Mouse (Mus musculus): ENCODE measurements around the gene Acer3. TPM values are rescaled to one million over a fixed set of nuclear protein-coding genes. Genes with fewer than 3 reads are reported as not detected.

Acer3 gene
- polyA plus RNA-seq, 1 experiment from 2014 or later, result 27.4 TPM

DNA sequence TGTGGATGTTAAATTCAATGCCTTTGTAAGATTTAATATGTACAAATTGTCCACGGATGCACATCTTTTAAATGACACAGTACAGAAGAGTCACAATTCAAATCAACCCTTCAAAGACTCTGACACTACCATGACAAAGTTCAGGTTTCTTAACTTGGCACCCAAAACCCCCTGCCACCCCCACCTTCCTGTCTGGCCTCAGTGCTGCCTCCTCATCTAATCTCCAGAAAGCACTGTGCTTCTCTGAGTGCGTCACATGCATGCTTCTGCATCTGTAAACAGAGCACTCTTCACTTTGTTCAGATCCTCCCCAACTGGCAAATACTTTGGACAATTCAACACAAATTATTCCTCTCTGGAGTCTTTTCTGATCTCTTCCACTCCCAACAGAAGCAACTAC is 68.5 kb downstream of the Acer3 start:
- ATAC-seq (ENCODE audit: insufficient read depth, low FRiP score, low read depth), result no peak
- Histone ChIP-seq H3K9ac (no peak overlapping the region), H3K4me2 (no peak overlapping the region), H3K9me3 (no peaks in the 10 kb centered on the region), H3K27ac (no peak overlapping the region), H3K4me1 (no peaks in the 10 kb centered on the region), H3K4me3 (replicated peaks) (no peak overlapping the region), H3K27me3 (replicated peaks) (no peaks in the 10 kb centered on the region), H3K36me3 (peaks cover 3% of the 10 kb centered on the region; the same call in 1 of the 2 replicates)
- 76% methylated on average over 2 of the region's 2 CpGs for WGBS

DNA sequence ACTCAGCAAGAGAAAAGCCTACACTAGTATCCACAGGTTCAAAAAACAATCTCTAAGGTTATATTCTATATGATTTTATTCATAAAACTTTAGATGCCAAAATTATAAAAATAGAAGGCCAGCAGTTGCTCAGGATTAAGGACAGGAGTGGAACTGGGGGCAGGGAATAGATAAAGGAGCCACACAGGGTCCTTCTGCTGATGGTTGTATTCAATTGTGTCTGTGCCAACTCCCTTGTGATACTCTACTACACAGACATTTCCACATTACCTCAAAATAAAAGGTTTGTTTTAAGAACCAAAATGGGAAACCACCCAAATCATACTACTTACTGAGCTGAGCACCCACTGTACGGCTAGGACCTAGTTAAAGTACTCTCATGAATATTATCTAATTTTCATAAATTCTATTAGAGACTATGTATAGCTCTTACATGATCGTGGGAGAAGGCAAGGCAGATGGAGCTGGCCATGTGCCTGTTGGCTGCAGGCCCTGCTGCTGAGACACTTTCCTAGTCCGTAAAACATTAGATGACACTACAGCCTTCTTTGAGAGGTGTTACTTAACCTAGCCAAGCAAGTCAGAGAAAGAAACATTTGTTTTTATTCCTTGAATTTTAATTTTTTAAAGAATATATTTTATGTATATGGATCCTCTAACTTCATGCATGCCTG is 84.2 kb downstream of the Acer3 start:
- H3K27me3 ChIP-seq (replicated peaks), result no peaks in the 10 kb centered on the region
- H3K36me3 ChIP-seq, result no peaks in the 10 kb centered on the region
- H3K9ac ChIP-seq, result no peak overlapping the region
- H3K4me1 ChIP-seq, result no peaks in the 10 kb centered on the region
- H3K27ac ChIP-seq, result no peak overlapping the region
- WGBS, result 76% methylated on average over 3 of the region's 3 CpGs
- H3K4me2 ChIP-seq, result no peak overlapping the region
- H3K4me3 ChIP-seq (replicated peaks), result no peak overlapping the region
- H3K9me3 ChIP-seq, result no peaks in the 10 kb centered on the region
- no peak for ATAC-seq (ENCODE audit: insufficient read depth, low FRiP score, low read depth)

DNA sequence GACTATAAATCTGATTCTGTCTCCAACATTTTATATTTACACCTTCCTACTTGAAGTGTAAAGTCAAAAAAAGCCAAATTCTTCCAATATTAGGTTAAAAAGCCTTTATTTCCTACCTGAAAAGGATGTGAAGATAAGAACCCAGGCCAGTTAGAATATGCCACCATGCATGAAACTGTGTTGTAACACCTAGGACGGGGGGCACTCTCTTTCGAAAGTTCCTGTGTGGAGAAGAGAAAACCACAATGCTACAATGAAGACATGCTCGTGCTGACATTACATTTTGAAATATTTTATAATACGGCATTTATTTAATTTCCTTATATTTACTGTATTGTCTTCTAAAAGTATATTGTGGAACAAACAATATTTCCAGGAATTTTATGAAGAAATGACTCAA is 97.2 kb downstream of the Acer3 start:
- H3K9ac ChIP-seq, result no peak overlapping the region
- WGBS, result 93% methylated on average over 4 of the region's 4 CpGs
- H3K4me1 ChIP-seq, result no peaks in the 10 kb centered on the region
- no peaks in the 10 kb centered on the region for H3K27me3 ChIP-seq (replicated peaks)
- no peak overlapping the region for H3K27ac ChIP-seq
- H3K4me3 ChIP-seq (replicated peaks), result no peak overlapping the region
- no peak overlapping the region for H3K4me2 ChIP-seq
- 0 out of 2 replicates have a peak, but pooled peaks cover 3% of the 10 kb centered on the region for H3K36me3 ChIP-seq
- no peaks in the 10 kb centered on the region for H3K9me3 ChIP-seq
- no peak for ATAC-seq (ENCODE audit: insufficient read depth, low FRiP score, low read depth)

DNA sequence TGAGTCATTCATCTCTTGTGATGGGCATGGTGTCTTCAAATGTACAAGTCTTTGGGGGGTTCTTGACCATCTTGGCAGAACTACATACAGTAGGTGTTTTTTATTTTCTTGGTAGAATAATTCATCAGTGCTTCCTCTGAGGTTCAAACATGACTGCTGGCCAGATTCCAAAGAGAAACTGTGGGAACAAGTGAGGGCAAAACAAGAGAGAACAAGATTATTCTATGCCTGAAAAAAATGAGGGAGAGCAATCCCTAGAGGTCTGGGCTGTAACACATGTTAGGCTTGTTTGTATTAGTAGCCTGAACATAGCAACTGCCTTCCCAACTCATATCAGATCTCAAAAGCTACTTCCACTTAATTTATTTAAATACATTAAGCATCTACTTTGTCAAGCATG is 104.3 kb downstream of the Acer3 start:
- ATAC-seq (ENCODE audit: insufficient read depth, low FRiP score, low read depth), result no peak

DNA sequence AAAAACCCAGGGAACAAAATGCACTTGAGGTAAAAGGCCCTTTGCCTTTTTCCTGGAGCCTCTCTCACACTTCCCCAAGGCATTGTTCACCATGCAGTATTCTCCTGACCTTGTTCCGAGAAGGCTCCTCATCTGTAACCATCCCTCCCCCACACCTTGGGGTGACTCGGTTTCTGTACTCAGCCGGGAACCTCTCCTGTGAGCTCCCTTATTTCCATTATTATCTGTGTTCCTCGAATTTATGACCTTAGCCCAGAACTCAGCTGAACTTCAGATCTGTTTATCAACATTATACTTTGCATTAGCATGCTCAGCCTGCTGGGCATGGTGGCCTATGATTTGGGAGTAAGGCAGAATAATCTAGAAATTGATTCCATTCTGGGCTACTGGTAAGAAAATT is 118.1 kb downstream of the Acer3 start:
- WGBS, result 73% methylated on average over 4 of the region's 4 CpGs
- Histone ChIP-seq H3K36me3 (no peaks in the 10 kb centered on the region), H3K27ac (no peak overlapping the region), H3K4me3 (replicated peaks) (no peak overlapping the region), H3K27me3 (replicated peaks) (no peaks in the 10 kb centered on the region), H3K9me3 (no peaks in the 10 kb centered on the region), H3K4me2 (no peak overlapping the region), H3K4me1 (no peaks in the 10 kb centered on the region), H3K9ac (no peak overlapping the region)
- ATAC-seq (ENCODE audit: insufficient read depth, low FRiP score, low read depth), result no peak

More for the DNA sequence above, 104.3 kb downstream of the Acer3 start:
- H3K4me3 ChIP-seq (replicated peaks), result no peak overlapping the region
- 0 out of 2 replicates have a peak, but pooled peaks cover 2% of the 10 kb centered on the region for H3K36me3 ChIP-seq
- no peak overlapping the region for H3K9ac ChIP-seq
- no peak overlapping the region for H3K27ac ChIP-seq
- no peaks in the 10 kb centered on the region for H3K27me3 ChIP-seq (replicated peaks)
- no peaks in the 10 kb centered on the region for H3K9me3 ChIP-seq
- H3K4me2 ChIP-seq, result no peak overlapping the region
- H3K4me1 ChIP-seq, result no peaks in the 10 kb centered on the region

DNA sequence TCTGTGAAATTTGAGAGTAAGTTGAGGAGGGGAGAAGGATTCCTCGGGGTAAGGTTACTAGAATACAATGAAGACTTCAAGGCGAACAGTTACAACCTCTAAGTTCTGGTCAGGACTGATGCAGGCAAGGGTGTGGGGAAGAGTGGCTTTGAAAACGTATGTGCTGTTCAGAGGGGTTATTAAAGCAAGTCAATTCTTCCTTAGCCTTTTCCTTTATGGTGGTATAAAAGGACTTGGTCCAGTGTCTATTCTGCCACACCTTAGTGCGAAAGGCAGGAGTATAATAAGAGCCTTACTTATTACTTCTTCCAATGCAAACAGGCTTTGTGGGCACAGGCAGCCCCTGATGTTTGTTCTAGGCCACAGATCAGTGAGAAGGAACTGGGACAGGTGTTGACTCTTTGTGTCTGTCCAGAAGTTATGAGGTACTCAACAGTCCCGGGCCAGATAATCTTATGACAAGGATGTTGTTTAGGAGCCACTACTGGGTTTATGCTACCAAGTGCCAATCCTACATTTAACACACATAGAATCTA is 119.4 kb downstream of the Acer3 start:
- H3K27me3 ChIP-seq (replicated peaks), result 0 out of 2 replicates have a peak, but pooled peaks cover 2% of the 10 kb centered on the region
- no peak overlapping the region for H3K4me2 ChIP-seq
- no peak overlapping the region for H3K9ac ChIP-seq
- H3K27ac ChIP-seq, result no peak overlapping the region
- H3K4me1 ChIP-seq, result no peaks in the 10 kb centered on the region
- no peak overlapping the region for H3K4me3 ChIP-seq (replicated peaks)
- 67% methylated on average over 5 of the region's 5 CpGs for WGBS
- H3K9me3 ChIP-seq, result no peaks in the 10 kb centered on the region
- H3K36me3 ChIP-seq, result no peaks in the 10 kb centered on the region
- ATAC-seq (ENCODE audit: insufficient read depth, low FRiP score, low read depth), result no peak

DNA sequence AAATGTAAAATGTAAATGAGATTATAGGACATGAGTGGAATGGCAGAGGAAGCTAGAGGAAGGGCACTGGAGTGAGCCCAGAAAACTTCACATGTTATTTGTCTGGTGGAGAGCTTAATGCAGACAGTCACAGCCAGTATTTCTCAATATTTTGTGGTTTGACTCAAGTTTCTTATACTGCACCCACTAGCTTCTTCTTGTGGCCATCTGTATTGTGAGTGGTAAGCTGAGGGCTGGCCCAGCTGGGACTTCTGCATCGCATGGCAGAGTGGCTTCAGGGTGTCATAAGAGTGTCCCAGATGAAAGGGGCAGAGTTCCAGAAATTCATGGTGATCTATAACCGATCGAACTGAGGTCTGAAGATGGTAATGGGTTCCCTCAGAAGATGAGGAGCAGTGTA is 120.6 kb downstream of the Acer3 start:
- no peaks in the 10 kb centered on the region for H3K9me3 ChIP-seq
- H3K4me2 ChIP-seq, result no peak overlapping the region
- no peaks in the 10 kb centered on the region for H3K4me1 ChIP-seq
- ATAC-seq (ENCODE audit: insufficient read depth, low FRiP score, low read depth), result no peak
- H3K27me3 ChIP-seq (replicated peaks), result peaks cover 12% of the 10 kb centered on the region
- H3K36me3 ChIP-seq, result no peaks in the 10 kb centered on the region
- WGBS, result 81% methylated on average over 3 of the region's 3 CpGs
- H3K9ac ChIP-seq, result no peak overlapping the region
- H3K27ac ChIP-seq, result no peak overlapping the region
- H3K4me3 ChIP-seq (replicated peaks), result no peak overlapping the region

DNA sequence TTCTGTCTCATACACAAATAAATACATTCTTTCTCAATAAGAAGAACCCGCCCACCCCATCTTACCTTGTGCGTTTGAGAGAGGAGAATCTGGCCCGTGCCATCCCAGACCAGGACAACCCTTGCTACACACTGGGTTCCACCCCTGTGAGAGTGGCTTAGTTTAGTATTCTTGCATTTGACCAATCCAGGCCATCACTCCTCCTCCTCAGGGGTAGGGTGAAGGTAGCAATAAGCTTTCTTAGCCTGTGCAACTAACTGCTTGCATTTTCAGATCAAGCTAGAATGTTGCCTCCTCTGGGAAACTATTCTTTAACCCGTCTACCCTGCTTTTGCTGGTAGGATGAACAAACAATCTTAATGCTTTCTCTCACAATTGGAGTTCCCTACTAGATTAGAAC is 121.6 kb downstream of the Acer3 start, which contains the start of gene B3gnt6:
B3gnt6 (minus strand) TSS at position 101 of the 400 bp plus-strand sequence.
- Histone ChIP-seq H3K36me3 (no peaks in the 10 kb centered on the region), H3K9me3 (no peaks in the 10 kb centered on the region), H3K4me2 (no peak within 1 kb of the TSS), H3K27ac (no peak within 1 kb of the TSS), H3K27me3 (replicated peaks) (peaks cover 22% of the 10 kb centered on the region), H3K4me1 (peaks cover 3% of the 10 kb centered on the region), H3K4me3 (replicated peaks) (no peak within 1 kb of the TSS), H3K9ac (no peak within 1 kb of the TSS)
- 79% methylated on average over 4 of the region's 4 CpGs for WGBS
- ATAC-seq (ENCODE audit: insufficient read depth, low FRiP score, low read depth), result no peak

DNA sequence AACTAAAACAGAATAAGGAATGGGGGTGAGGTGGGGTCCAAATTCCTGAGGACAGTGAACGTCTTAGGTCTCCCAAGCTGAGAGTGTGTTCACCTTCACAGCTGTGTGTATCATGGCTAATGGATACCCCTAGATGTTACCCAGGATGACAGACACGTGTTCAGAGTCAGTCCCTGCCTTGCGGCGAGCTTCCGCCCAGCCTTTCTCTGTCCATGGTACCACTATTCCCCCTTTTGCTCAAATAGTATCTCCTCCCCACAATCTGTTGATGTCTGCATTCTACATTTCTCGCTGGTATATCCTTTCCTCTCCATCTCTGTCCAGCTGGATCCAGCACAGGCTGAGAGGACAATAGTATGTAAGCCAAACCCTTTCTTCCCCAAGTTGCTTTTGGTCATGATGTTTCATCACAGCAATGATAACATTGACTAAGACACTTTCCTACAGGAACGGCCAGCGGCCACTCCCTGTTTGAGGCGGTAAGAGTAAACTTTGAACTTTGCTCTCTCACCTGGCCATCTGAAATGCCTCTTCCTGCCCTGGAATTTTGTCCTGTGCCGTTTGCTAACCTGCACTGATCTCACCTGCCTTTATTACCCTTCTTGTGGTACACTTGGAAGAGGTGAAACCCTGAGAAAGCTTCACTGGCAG is 125.7 kb downstream of the Acer3 start:
- peaks cover 47% of the 10 kb centered on the region for H3K27me3 ChIP-seq (replicated peaks)
- 32% methylated on average over 10 of the region's 10 CpGs for WGBS

DNA sequence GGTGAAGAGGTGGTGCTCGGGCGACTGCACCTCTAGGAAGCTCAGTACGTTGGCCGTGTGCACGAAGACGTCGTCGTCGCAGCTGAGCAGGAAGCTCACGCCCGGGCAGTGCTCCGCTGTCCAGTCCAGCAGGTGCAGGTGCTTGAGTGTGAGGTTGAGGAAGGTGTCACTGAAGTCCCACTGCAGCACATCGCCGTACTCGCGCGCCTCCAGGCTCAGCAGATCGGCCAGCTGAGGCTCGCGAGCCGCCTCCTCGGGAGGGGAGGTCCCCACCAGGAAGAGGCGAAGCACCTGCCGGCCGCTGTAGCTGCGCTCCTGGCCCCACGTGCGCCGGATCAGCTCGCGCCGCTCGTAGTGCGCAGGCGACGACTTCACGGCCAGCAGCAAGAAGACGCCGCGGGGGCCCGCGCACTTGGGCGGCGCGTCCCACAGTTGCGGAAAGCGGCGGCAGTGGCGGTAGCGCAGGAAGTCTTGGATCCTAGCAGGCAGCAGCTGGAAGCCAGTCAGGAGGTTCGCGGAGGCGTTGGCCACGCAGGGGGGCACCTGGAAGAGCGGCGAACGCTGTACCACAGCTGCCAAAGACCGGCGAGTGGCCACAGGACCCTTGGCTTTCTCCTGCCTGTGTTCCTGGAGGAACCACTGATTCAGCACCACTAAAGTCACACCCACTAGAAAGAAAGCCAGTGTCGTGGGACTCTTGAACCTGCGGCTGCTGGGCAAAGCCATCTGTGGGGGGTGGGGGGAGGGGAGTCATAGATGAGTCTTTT is 126.8 kb downstream of the Acer3 start:
- ATAC-seq (ENCODE audit: insufficient read depth, low FRiP score, low read depth), result peak; percentile 57
- Histone ChIP-seq H3K4me1 (peaks cover 16% of the 10 kb centered on the region), H3K4me3 (replicated peaks) (peak overlapping the region; percentile 39), H3K36me3 (no peaks in the 10 kb centered on the region), H3K4me2 (peak overlapping the region; percentile 79), H3K27ac (no peak overlapping the region), H3K27me3 (replicated peaks) (peaks cover 47% of the 10 kb centered on the region), H3K9me3 (no peaks in the 10 kb centered on the region), H3K9ac (no peak overlapping the region)
- 1% methylated on average over 61 of the region's 61 CpGs for whole genome bisulfite sequencing

More for the DNA sequence above, 125.7 kb downstream of the Acer3 start:
- no peak overlapping the region for H3K4me2 ChIP-seq
- H3K4me1 ChIP-seq, result peaks cover 13% of the 10 kb centered on the region
- no peak overlapping the region for H3K9ac ChIP-seq
- H3K4me3 ChIP-seq (replicated peaks), result no peak overlapping the region
- no peaks in the 10 kb centered on the region for H3K36me3 ChIP-seq
- H3K27ac ChIP-seq, result no peak overlapping the region
- no peak for ATAC-seq (ENCODE audit: insufficient read depth, low FRiP score, low read depth)
- no peaks in the 10 kb centered on the region for H3K9me3 ChIP-seq

DNA sequence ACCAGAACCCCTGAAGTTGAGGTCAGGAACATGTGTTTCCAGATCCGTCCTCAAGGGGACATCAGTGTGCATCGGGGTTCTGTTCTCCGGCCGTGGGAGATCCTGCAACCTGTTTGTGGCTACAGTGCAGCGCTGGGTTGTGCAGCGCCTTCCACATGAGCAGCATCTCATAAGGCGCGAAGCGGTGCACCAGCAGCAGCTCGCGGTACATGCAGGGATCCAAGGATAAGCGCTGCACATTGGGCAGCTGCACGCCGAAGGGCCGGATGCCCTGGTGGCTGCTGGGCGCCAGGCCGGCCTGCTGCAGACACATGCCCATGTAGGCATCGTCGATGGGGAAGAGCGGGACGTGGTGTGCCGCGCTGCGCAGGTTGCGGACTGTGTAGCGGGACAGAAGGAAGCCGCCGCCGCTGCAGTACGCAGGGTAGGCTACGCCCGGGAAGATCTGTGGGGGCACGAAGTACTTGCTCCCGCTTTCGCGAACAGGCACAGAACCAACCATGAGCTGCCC is 127.4 kb downstream of the Acer3 start:
- Histone ChIP-seq H3K27me3 (replicated peaks) (peaks cover 47% of the 10 kb centered on the region), H3K27ac (no peak overlapping the region), H3K9me3 (no peaks in the 10 kb centered on the region), H3K36me3 (no peaks in the 10 kb centered on the region), H3K4me3 (replicated peaks) (peak overlapping the region; percentile 39), H3K9ac (no peak overlapping the region), H3K4me2 (peak overlapping the region; percentile 79), H3K4me1 (peaks cover 16% of the 10 kb centered on the region)
- WGBS, result 6% methylated on average over 36 of the region's 36 CpGs
- ATAC-seq (ENCODE audit: insufficient read depth, low FRiP score, low read depth), result 0 out of 2 replicates have a peak, but pooled peaks have one; percentile 29

All from stomach, embryonic 15.5 days (tissue).